Mouse (Mus musculus) olfactory bulb, adult 2 months (tissue): ENCODE measurements around the gene Abcb4.

Source experiments
- CTCF ChIP-seq: fragments of 200-500 bp; IDR thresholded peaks from 2 replicates; pipeline ENCODE4 v1.5.1; 2012; ENCODE audit warnings: low read depth, mild to moderate bottlenecking, low read length, moderate library complexity; ENCODE audit not compliant: insufficient read depth
- POLR2A ChIP-seq: fragments of 200-500 bp; IDR thresholded peaks from 2 replicates; pipeline ENCODE4 v1.6.1; 2012; ENCODE audit warnings: mild to moderate bottlenecking, low read depth, low read length, moderate library complexity; ENCODE audit not compliant: insufficient read depth

DNA sequence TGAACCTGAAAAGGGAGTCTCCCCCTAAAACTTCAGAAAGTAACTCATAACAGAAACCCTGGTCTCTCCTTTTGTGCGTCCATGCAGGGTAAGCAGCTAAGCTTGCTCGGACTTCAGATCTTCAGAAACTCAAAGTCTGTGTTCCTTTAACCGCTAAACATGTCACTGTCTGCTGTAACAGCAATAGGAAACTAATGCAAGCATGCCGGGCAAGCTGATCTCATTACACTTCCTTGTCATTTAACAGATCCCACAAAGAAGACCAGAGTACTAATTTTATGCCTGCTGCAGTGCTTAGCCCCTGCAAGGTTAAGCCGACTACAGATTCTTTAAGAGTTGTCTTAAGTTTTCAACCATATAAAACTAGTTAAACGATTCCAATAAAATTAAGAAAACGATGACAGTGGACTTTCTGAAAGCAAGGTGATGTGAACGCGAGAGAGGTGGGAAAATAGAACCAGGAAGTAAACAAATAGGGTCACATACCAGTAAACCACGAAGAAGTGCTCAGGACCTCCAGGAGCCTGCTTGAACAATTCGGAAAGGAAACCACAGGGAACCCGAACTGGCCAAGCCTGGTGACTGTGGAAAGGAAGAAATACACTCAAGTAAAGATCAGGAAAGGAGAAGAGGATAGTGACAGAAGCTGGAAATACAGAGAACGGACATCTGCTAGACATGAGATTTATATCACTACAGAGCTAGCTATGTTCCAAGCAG lies 102.6 kb downstream of the Abcb4 start:
- TF ChIP-seq CTCF (no peak), POLR2A (no peak)
